Mouse (Mus musculus) midbrain, embryonic 12.5 days (tissue): ENCODE data around the gene Nkpd1. TPM values are rescaled to one million over a fixed set of nuclear protein-coding genes. Genes with fewer than 3 reads are reported as not detected.

ENCODE experiments used
- ATAC-seq: fragments of 200-750 bp; cut with Nextera tagmentation; 2 replicates; pipeline ENCODE4 v1.8.0; 2017; ENCODE audit warnings: low read depth, moderate TSS enrichment, moderate library complexity; ENCODE audit not compliant: low FRiP score
- H3K27ac ChIP-seq: fragments of 300-500 bp; sonication (generic); replicated peaks from 2 replicates; pipeline ENCODE4 v1.5.1; 2016; ENCODE audit warnings: mild to moderate bottlenecking
- H3K27me3 ChIP-seq: fragments of 300-500 bp; sonication (generic); 2 replicates; pipeline ENCODE4 v1.6.1; 2016; ENCODE audit warnings: mild to moderate bottlenecking
- H3K36me3 ChIP-seq: fragments of 300-500 bp; sonication (generic); 2 replicates; pipeline ENCODE4 v1.6.1; 2016
- H3K4me1 ChIP-seq: fragments of 300-500 bp; sonication (generic); 2 replicates; pipeline ENCODE4 v1.6.1; 2016
- H3K4me2 ChIP-seq: fragments of 300-500 bp; sonication (generic); replicated peaks from 2 replicates; pipeline ENCODE4 v1.6.1; 2016; ENCODE audit warnings: mild to moderate bottlenecking, moderate library complexity
- H3K4me3 ChIP-seq: fragments of 300-500 bp; sonication (generic); 2 replicates; pipeline ENCODE4 v1.5.1; 2016; ENCODE audit warnings: mild to moderate bottlenecking
- H3K9ac ChIP-seq: fragments of 300-500 bp; sonication (generic); replicated peaks from 2 replicates; pipeline ENCODE4 v1.6.1; 2016; ENCODE audit warnings: mild to moderate bottlenecking, moderate library complexity
- H3K9me3 ChIP-seq: fragments of 300-500 bp; sonication (generic); 2 replicates; pipeline ENCODE4 v1.6.1; 2016; ENCODE audit warnings: mild to moderate bottlenecking
- WGBS: fragments of 180-500 bp; shearing (Covaris S2); methylation state at CpG from one replicate; pipeline ENCODE4 v1.1.7; 2016; 5-methylcytosine and 5-hydroxymethylcytosine counted together
- polyA plus RNA-seq: library from polyadenylated mRNA; unstranded; fragments of >200 nt; fragmentation: Nextera tagmentation; extraction: Ambion mirVana; gene quantifications from 2 replicates; pipeline ENCODE4 v1.2.1, GENCODE M21; 2016

Nkpd1 gene
- 0.06 TPM in 1 of 2 replicates, not detected in the other for polyA plus RNA-seq

GRCm38 (mm10) chr7:19517652-19518365 lies at the start of gene Nkpd1:
Gene Nkpd1, plus strand, starts transcription at chr7:19517838.
- H3K4me3 ChIP-seq, result peak within 1 kb of the TSS; percentile 27
- no peak for ATAC-seq
- peak within 1 kb of the TSS; percentile 51 for H3K4me2 ChIP-seq
- H3K9ac ChIP-seq, result peak within 1 kb of the TSS; percentile 39; the same call in 1 of the 2 replicates
- peaks cover 16% of the 10 kb centered on the region for H3K4me1 ChIP-seq
- no peaks in the 10 kb centered on the region for H3K36me3 ChIP-seq
- H3K27ac ChIP-seq, result no peak within 1 kb of the TSS
- H3K9me3 ChIP-seq, result no peaks in the 10 kb centered on the region
- WGBS, result 8% methylated on average over 21 of the region's 29 CpGs
- peaks cover 74% of the 10 kb centered on the region for H3K27me3 ChIP-seq

- no peak for ATAC-seq
- Histone ChIP-seq H3K27ac (no peak overlapping the region), H3K4me2 (no peak overlapping the region), H3K4me3 (no peak overlapping the region), H3K27me3 (peaks cover 90% of the 10 kb centered on the region), H3K4me1 (no peaks in the 10 kb centered on the region), H3K9me3 (no peaks in the 10 kb centered on the region), H3K36me3 (no peaks in the 10 kb centered on the region), H3K9ac (no peak overlapping the region)
- 65% methylated on average over 12 of the region's 12 CpGs for WGBS
Observed at GRCm38 (mm10) chr7:19468279-19468678, 49.4 kb upstream of the Nkpd1 start.

- H3K36me3 ChIP-seq, result no peaks in the 10 kb centered on the region
- H3K27ac ChIP-seq, result no peak overlapping the region
- peaks cover 7% of the 10 kb centered on the region; the same call in 1 of the 2 replicates for H3K4me1 ChIP-seq
- peaks cover 94% of the 10 kb centered on the region for H3K27me3 ChIP-seq
- no peak for ATAC-seq
- H3K9me3 ChIP-seq, result no peaks in the 10 kb centered on the region
- H3K4me3 ChIP-seq, result no peak overlapping the region
- no peak overlapping the region for H3K4me2 ChIP-seq
- H3K9ac ChIP-seq, result no peak overlapping the region
- WGBS, result 19% methylated on average over 23 of the region's 23 CpGs
Observed at GRCm38 (mm10) chr7:19469404-19469803, 48.2 kb upstream of the Nkpd1 start.

GRCm38 (mm10) chr7:19470308-19470707 lies 47.3 kb upstream of the Nkpd1 start:
- Histone ChIP-seq H3K36me3 (no peaks in the 10 kb centered on the region), H3K9me3 (no peaks in the 10 kb centered on the region), H3K4me3 (no peak overlapping the region), H3K9ac (no peak overlapping the region), H3K27ac (no peak overlapping the region), H3K4me2 (no peak overlapping the region), H3K4me1 (peaks cover 7% of the 10 kb centered on the region; the same call in 1 of the 2 replicates), H3K27me3 (peaks cover 96% of the 10 kb centered on the region)
- whole genome bisulfite sequencing, result 13% methylated on average over 14 of the region's 14 CpGs
- no peak for ATAC-seq

- Histone ChIP-seq H3K4me2 (no peak overlapping the region), H3K4me3 (no peak overlapping the region), H3K9me3 (no peaks in the 10 kb centered on the region), H3K36me3 (no peaks in the 10 kb centered on the region), H3K4me1 (peaks cover 7% of the 10 kb centered on the region; the same call in 1 of the 2 replicates), H3K27me3 (peaks cover 93% of the 10 kb centered on the region), H3K27ac (no peak overlapping the region), H3K9ac (no peak overlapping the region)
- no peak for ATAC-seq
- 58% methylated on average over 4 of the region's 4 CpGs for WGBS
Observed at GRCm38 (mm10) chr7:19472403-19472802, 45.2 kb upstream of the Nkpd1 start.

- Histone ChIP-seq H3K27ac (no peak overlapping the region), H3K4me2 (peak overlapping the region; percentile 69), H3K4me3 (peak overlapping the region; percentile 52), H3K4me1 (peaks cover 7% of the 10 kb centered on the region; the same call in 1 of the 2 replicates), H3K9me3 (no peaks in the 10 kb centered on the region), H3K9ac (peak overlapping the region; percentile 65), H3K36me3 (no peaks in the 10 kb centered on the region), H3K27me3 (peaks cover 91% of the 10 kb centered on the region)
- under 1% methylated on average over 53 of the region's 89 CpGs for WGBS
- ATAC-seq, result peak; percentile 91
Observed at GRCm38 (mm10) chr7:19473875-19474443, 43.7 kb upstream of the Nkpd1 start.

- H3K4me2 ChIP-seq, result no peak overlapping the region
- H3K4me1 ChIP-seq, result peaks cover 7% of the 10 kb centered on the region; the same call in 1 of the 2 replicates
- no peaks in the 10 kb centered on the region for H3K36me3 ChIP-seq
- H3K4me3 ChIP-seq, result no peak overlapping the region
- H3K9ac ChIP-seq, result no peak overlapping the region
- no peak overlapping the region for H3K27ac ChIP-seq
- no peak for ATAC-seq
- no peaks in the 10 kb centered on the region for H3K9me3 ChIP-seq
- 65% methylated on average over 2 of the region's 2 CpGs for WGBS
- peaks cover 71% of the 10 kb centered on the region for H3K27me3 ChIP-seq
Observed at GRCm38 (mm10) chr7:19477084-19477483, 40.6 kb upstream of the Nkpd1 start.

GRCm38 (mm10) chr7:19477624-19478384 lies 39.8 kb upstream of the Nkpd1 start:
- H3K27ac ChIP-seq, result no peak overlapping the region
- ATAC-seq, result no peak
- WGBS, result 29% methylated on average over 14 of the region's 14 CpGs
- no peaks in the 10 kb centered on the region for H3K36me3 ChIP-seq
- H3K27me3 ChIP-seq, result peaks cover 64% of the 10 kb centered on the region
- H3K9me3 ChIP-seq, result no peaks in the 10 kb centered on the region
- H3K4me3 ChIP-seq, result no peak overlapping the region
- no peak overlapping the region for H3K9ac ChIP-seq
- no peak overlapping the region for H3K4me2 ChIP-seq
- peaks cover 7% of the 10 kb centered on the region; the same call in 1 of the 2 replicates for H3K4me1 ChIP-seq

- Histone ChIP-seq H3K9me3 (no peaks in the 10 kb centered on the region), H3K27ac (no peak overlapping the region), H3K4me3 (no peak overlapping the region), H3K4me2 (no peak overlapping the region), H3K36me3 (no peaks in the 10 kb centered on the region), H3K27me3 (peaks cover 31% of the 10 kb centered on the region), H3K4me1 (no peaks in the 10 kb centered on the region), H3K9ac (no peak overlapping the region)
- WGBS, result 90% methylated on average over 8 of the region's 8 CpGs
- ATAC-seq, result no peak
Observed at GRCm38 (mm10) chr7:19483281-19483680, 34.4 kb upstream of the Nkpd1 start.

- no peaks in the 10 kb centered on the region for H3K36me3 ChIP-seq
Observed at GRCm38 (mm10) chr7:19485488-19485887, 32.1 kb upstream of the Nkpd1 start.

GRCm38 (mm10) chr7:19486549-19486948 lies 31.1 kb upstream of the Nkpd1 start:
- 0 out of 2 replicates have a peak, but pooled peaks cover under 1% of the 10 kb centered on the region for H3K4me1 ChIP-seq
- no peak for ATAC-seq
- no peak overlapping the region for H3K4me3 ChIP-seq
- no peak overlapping the region for H3K9ac ChIP-seq
- H3K36me3 ChIP-seq, result no peaks in the 10 kb centered on the region
- H3K27me3 ChIP-seq, result peaks cover 52% of the 10 kb centered on the region
- no peaks in the 10 kb centered on the region for H3K9me3 ChIP-seq
- no peak overlapping the region for H3K4me2 ChIP-seq
- 95% methylated on average over 7 of the region's 7 CpGs for WGBS
- H3K27ac ChIP-seq, result no peak overlapping the region

More at GRCm38 (mm10) chr7:19485488-19485887, 32.1 kb upstream of the Nkpd1 start:
- 93% methylated on average over 1 of the region's 1 CpGs for WGBS
- Histone ChIP-seq H3K27ac (no peak overlapping the region), H3K27me3 (peaks cover 45% of the 10 kb centered on the region), H3K9ac (no peak overlapping the region), H3K4me2 (no peak overlapping the region), H3K9me3 (no peaks in the 10 kb centered on the region), H3K4me3 (no peak overlapping the region), H3K4me1 (no peaks in the 10 kb centered on the region)
- ATAC-seq, result no peak

GRCm38 (mm10) chr7:19489525-19489924 lies 28.1 kb upstream of the Nkpd1 start:
- H3K36me3 ChIP-seq, result no peaks in the 10 kb centered on the region
- H3K9me3 ChIP-seq, result no peaks in the 10 kb centered on the region
- peak overlapping the region; percentile 4; the same call in 1 of the 2 replicates for H3K9ac ChIP-seq
- WGBS, result 5% methylated on average over 31 of the region's 31 CpGs
- ATAC-seq, result peak; percentile 54; the same call in 1 of the 2 replicates
- peak overlapping the region; percentile 38 for H3K4me2 ChIP-seq
- no peak overlapping the region for H3K27ac ChIP-seq
- peaks cover 5% of the 10 kb centered on the region for H3K4me1 ChIP-seq
- peak overlapping the region; percentile 13; the same call in 1 of the 2 replicates for H3K4me3 ChIP-seq
- H3K27me3 ChIP-seq, result peaks cover 74% of the 10 kb centered on the region
